Mouse (Mus musculus): ENCODE data around the gene Acsl4.
A peak's percentile ranks its signal among the peaks of the same experiment; 100 is the strongest.

Acsl4 gene

DNA sequence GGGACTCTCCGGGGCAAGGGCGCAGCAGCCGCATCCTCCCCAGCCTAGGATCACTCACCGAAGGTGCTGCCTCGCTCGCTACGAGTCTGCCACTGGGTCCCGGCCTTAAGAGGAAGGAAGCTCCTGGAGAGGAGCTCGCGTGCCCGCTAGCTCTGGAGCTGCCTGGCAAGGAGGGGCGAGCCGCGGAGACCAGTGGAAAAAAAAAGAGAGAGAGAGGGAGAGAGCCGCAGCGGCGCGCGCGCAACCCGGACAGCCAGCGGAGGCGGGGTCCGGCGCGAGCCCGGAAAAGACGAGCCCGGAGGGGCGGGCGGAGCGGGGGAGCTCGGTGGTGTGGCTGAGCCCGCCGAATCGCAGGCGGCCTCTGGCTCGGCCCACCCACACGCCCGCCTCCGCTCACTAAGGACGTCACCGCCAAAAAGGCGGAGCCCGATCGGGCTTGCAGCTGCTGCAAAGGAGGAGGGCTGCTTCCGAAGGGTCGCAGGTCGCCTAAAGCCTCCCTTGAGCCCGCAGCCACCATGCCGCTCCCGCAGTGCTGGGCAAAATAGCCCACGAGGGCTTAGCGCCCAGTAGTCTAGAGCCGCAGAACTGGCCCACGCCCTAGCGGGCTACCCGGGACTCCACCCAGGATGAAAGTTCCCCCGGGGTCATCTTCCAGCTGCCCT is at the start of gene Acsl4:
Acsl4 (minus strand) TSS at position 289 of the 662 bp plus-strand sequence.
- DNase-seq (ENCODE audit: low spot score), result peak; percentile 53

DNA sequence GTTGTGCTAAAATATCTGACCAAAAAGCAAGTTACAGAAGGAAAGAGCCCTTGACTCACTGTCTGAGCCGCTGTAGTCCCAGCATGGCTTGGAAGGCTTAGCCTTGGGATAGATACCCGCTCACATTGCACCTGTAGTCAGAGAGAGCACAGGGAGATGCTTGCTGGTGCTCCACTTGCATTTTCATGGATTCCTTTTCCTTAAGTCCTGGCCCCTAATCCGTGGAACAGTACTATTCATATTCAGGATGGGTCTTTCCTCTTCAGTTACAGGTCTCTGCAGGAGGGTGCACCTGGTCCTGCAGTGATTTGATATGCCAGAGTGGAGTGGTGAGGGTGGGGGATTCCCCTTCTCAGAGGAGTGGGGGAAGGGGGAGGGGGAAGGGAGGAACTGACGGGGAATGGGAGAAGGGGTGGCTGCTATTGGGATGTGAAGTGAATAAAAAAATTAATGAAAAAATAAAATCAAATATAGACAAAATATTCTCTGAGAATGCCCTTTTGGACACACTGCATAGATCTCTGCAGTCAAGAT is 47.7 kb upstream of the Acsl4 start:
- no peak for DNase-seq (ENCODE audit: low spot score)

DNA sequence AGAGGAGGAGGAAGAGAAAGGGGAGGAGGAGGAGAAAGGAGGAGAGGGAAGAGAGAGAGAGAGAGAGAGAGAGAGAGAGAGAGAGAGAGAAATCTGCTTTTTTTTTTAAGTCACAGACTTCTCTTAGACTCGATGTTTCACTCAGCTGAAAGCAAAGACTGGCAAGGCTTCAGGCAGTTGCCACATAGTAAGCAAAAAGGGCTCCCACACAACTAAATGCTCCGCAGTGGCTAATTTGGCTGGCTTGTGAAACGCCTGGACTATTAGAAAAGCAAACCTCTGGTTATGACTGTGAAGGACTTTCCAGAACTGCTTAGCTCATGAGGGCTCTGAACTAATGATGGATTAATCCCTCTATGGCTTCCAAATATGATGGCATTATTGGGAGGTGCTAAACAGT is 42.5 kb upstream of the Acsl4 start:
- no peak for DNase-seq (ENCODE audit: low spot score)

DNA sequence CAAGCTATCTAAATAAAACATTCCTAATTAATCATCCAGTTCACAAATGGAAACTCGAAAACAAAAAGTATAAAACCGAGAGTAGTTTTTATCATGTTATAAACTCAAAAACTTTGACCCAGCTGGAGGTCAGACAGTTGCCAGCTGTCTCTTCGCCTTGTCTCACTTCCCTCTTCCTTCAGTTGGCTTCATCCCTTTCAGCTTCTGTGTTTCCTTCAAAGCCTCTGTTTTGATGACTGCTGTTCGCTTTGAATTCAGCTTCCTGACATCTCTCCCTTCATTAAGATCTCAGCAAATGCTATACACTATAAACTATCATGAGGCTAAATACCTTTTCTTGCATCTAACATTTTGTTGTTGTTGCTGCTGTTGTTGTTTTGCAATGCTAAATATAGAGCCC is 36.8 kb upstream of the Acsl4 start:
- DNase-seq (ENCODE audit: low spot score), result no peak

DNA sequence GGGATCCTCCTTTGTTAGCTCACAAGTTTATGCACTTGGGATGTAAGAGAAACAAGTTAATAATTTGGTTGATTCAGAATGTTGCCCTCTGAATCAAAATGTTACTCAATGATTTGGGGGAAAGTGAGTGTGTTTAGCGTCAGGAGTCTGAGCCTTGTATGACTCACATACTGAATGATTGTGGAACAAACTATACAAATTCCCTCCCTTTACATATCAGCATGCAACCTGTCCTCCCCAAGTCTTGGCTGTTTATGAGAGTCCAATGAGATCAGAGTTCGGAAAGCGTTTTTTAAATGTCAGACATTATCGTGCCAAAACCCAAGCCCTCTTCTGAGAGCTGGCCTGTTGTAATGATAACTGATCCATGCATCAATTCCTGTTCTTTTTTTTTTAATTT is 36.3 kb upstream of the Acsl4 start:
- DNase-seq (ENCODE audit: low spot score), result no peak

DNA sequence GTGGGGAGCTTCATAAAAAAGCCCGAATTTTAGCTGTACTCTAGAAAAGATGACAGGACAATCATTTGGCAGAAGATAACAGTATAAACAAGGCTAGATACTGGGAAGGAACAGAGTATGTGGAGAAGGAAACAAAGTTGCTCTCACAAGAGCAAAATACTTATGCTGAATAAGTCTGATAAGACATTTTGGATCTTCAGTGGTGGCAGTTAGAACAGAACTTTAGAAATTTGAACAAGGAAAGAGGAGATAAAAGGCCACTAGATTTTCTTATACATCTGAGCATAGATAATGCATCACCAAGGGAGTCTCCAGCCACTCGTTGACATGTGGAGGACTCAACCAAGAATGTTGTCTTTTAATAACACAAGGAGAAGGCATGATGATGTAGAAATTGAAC is 23.5 kb upstream of the Acsl4 start:
- DNase-seq (ENCODE audit: low spot score), result no peak

DNA sequence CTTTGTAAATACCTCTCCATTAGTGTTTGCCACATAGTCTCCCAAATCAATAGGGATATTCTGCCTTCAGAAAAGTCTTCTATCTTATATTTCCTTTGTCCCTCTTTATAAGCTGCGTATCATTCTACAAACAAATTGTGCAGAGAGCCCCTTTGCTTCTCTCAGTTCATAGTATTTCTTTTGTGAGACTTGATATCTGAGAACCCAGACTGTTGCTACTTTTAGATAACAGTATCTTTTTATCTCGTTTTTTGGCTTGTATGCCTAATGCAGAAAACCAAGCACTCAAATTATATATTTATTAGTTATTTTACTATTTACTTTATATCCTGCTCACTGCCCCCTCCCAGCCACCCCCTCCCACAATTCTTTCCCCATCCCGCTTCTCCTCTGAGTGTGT is 19.7 kb upstream of the Acsl4 start:
- DNase-seq (ENCODE audit: low spot score), result no peak

DNA sequence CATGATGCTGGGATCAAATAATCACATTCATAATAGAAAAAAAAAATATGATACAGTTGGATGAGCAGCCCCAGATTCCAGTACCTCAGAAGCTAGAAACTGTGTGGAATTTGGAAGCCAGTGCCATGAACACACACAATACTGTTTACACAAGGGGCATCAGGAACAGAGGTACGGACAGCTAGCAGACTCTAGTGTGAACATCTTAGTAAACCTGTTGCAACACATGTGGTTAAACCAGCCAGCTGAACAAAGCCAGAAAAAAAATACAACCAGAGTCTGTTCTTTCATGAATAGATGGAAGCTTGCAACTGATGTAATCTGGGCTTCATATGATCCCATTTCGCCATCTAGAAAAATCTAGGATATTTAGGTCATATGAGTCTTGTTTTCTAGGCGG is 19.0 kb upstream of the Acsl4 start:
- DNase-seq (ENCODE audit: low spot score), result no peak

DNA sequence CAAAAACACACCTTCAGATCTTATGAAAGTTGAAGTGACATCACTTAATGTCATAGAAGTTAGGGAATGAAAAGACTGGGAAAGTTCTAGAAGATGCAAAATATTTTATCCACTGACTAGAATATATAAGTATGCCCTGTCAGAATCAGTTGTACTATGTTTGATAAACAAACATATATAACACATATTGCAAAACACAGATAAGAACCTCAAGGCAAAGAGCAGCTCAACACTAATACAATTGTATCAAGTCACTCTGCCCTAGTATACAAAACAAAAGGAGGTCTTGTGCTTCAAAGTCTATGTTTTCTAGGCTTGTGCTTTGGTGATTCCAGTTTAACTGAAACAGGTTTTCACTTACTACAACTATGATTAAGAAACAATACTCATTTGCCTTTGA is 12.8 kb upstream of the Acsl4 start:
- no peak for DNase-seq (ENCODE audit: low spot score)

DNA sequence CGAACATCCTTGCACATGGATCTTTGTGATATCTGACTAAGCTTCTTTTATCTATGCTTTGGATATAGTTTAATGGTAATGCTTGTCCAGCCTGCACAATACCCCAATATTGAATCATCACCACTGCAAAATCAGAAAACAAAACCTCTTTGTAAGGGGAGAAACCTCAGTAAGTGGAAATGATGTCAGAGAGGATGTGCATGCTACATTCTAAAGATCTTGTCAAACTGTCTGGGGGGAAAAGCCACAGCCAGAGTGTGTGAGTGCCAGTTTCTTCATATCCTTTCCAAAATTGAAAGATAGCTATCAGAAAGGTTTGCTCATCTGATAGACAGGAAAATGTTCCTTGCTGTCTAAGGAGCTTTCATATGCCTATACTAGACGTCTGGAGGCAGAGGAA is 8.3 kb upstream of the Acsl4 start:
- no peak for DNase-seq (ENCODE audit: low spot score)

DNA sequence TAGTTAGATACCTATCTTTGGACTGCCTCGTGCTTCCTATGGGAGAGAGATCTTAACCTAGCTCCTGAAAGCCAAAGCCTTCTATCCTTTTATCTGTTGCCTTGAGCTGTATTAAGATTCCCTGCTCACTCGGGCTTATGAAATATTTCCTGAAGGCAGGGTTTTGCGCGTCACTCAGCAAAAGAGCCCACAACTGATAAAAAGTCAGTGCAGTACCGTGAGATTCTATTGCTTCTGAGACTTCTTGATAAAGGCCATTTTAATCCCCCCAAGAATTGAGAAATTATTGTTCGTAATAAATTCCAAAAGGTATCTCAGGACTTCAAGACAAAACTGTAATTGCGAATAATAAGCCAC is 552 bp upstream of the Acsl4 start:
- no peak for DNase-seq (ENCODE audit: low spot score)

DNA sequence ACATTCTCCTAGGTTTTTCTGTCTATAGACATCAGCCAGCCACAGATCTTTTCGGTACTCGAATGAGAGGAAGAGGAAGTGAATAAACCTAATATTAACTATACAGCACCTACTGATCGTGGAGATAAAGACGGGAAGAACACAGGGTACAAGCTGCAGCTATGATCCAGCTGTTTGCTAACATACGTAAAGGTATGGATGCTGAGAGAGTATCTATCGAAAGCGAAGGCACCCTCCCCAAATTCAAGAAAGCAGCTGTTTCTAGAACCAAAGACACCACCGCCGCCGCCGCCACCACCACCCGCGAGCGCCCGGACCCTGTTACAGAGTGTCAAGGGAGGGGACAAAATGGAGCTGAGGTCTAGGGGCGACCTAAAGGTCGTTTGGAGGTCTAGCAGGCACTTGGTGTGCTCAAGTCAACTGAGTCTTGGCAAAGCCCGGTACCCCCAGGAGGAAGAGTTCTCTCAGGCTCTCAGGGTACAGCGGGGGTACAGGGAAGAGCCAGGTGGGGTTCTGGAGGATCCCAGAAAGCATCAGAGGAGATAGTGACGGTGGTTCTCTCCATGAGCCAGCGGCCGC is 665 bp downstream of the Acsl4 start:
- no peak for DNase-seq (ENCODE audit: low spot score)

DNA sequence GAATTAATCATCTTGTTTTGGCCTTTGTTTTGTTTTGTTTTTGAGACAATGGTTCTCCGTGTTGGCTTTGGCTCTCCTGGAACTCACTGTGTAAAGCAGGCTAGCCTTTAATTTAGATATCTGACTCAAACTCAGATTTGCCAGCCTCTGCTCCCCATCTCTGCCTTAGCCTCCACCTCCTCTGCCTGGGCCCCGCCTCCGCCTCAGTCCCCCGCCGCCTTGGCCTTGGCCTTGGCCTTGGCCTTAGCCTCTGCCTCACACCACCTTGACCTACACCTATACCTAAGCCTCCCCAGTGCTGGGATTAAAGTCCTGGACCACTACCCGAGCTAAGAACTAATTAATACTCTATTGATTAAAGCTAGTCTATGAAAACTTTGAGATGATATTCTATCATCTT is 2.2 kb downstream of the Acsl4 start:
- no peak for DNase-seq (ENCODE audit: low spot score)

DNA sequence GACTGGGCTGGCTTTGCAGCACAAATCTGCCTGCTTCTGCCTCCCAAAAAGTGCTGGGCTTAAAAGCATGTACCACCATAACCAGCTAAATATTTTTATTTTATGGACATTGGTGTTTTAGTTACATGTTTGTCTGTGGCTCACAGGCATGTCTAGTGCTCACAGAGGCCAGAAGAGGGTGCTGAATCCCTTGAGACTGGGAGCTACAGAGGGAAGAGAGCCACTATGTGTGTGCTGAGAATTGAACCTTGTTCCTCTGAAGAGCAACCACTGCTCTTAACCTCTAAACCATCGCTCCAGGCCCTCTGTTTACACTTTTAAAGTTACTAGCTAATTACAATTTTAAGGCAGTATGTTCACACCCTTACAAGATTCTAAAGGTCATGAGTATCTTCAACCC is 2.7 kb downstream of the Acsl4 start:
- DNase-seq (ENCODE audit: low spot score), result no peak

DNA sequence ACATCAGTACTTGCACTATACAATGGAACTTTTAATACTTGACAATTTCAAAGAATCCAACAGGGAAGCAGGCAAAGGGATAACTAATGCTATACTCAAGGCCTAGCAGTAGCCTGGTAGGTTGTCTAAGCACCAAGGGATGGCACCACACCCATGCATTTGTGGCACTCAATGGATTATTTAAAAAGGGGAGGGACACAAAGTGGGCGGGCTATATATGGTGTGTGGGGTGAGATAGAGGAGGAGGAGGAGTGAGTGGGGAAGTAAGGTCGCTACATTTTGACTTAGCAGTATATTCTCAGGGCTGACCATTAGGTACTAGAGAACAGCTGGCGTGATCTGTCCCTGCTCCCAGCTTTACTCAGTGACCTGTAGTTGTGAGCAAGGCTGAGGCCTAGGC is 5.4 kb downstream of the Acsl4 start:
- no peak for DNase-seq (ENCODE audit: low spot score)

DNA sequence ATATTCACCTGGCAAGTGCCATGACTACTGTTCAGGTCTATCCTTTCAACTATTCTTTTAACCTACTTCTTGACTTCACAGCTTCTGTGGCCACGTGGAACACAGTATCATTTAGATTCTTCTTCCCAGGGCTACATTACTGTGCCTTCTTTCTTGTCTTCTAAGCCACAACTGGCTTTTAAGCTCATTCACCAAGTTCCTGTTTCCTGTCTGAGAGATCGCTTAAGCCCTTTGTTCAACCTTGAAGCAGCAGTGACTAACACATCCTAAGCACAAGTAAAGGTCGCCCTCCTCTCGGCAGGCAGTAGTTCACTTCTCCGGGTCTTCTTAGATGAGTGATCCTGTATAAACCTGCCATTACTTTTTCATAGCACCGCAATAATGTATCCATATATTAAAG is 10.4 kb downstream of the Acsl4 start:
- DNase-seq (ENCODE audit: low spot score), result no peak

DNA sequence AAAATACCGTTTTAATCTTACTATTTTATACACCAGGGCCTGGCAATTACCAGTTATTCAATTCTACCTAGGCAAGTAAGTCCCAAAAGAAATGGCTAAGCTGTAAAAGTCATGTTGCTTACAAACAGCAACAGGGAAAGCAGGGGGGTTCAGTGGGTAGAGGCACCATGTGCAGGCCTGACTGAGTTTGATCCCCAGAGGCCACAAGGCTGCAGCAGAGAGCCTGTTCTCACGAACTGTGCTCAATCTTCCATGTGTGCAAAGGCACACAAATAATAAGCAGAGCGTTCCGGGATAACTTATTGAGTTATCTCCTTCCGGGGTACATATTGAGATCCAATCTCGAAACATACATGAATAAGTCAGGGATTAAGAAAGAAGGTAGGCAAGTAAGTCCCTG is 12.3 kb downstream of the Acsl4 start:
- no peak for DNase-seq (ENCODE audit: low spot score)

DNA sequence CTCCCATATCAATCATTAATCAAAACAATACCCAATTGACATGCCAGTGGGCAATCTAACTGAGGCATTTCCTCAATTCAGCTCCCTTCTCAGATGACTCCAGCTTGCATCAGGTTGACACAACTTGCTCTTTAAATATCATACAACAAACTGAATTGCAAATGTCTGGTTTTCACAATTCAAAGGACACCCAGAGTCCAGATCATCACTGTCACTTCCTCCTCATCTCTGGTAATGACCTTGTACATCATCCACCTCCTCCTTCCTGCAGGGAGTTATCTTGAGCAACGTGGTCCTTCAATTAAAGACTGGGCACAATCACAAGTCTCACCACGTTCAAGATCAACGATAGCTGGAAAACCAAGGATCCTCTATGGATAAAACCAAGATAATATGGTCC is 13.0 kb downstream of the Acsl4 start:
- no peak for DNase-seq (ENCODE audit: low spot score)

DNA sequence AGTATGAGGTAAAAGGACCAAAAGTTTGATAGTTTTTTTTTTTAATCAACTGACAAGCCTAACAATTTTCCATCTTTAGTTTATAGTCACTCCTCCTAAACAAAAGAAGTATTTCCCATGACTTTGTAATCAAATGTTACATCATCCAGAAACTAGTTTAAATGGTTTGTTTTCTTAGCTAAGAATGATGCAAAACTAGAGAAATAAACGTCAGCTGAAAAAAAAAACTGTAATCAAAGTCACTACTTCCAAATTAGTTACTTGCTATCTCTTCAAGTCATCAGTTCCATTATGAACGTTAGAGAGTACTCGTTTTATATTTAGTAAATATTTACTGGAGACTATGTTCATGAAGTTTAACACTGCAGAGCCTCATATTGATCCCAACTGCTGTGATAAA is 13.6 kb downstream of the Acsl4 start:
- DNase-seq (ENCODE audit: low spot score), result no peak

DNA sequence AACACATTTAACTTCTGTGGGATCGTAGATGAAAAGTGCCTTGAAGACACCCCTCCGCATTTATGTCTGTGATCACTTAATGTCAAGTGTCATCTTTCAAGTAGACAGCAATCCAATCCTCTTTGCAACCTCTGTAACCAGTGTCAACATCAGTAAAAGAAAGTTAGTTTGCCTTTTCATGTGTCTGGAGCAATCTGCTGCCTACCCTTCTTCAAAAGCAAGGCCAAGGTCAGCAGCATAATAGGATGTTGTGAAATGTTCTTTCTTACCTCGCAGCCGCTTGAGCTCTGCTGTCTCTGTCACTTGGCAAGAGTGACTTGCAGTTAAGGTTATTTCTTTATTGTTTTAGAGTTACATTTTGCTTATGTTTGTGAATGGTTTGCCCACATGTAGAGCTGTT is 14.8 kb downstream of the Acsl4 start:
- DNase-seq (ENCODE audit: low spot score), result no peak

DNA sequence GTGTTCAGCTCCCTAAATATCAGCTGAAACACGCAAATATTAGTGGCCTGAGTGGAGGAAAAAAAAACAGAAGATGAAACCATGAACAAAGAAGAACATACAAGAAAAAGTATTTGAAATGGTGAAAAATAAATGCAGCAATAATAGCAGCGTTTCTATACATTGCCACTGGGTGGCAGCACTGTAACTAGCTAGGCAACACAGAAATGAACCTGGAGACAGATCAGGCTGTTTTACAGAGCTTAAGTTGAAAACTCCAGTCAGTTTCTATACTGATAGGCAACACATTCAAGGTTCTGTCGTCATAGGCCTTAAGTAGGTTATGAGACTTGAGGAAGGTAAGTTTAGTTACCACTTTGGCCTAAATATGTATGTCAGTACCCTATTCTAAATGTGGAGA is 17.9 kb downstream of the Acsl4 start:
- DNase-seq (ENCODE audit: low spot score), result no peak

DNA sequence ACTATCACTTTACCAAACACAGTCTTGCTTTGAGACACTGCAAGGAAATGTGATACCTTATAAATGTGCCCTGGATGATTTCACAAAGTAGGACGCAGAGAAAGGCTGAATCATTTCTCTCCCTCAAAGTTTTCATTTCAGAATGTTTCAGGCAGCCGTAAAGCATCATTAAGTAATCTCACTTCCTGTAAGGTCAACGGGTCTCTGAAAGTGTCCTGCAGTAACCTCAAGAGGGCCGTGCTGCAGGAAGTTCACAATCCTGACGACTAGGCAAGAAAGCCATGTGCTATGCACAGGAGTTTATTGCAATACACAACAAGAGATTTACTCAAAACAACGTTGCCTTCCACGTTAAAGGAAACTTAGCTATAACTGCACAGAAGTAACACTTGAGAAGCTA is 20.4 kb downstream of the Acsl4 start:
- no peak for DNase-seq (ENCODE audit: low spot score)

DNA sequence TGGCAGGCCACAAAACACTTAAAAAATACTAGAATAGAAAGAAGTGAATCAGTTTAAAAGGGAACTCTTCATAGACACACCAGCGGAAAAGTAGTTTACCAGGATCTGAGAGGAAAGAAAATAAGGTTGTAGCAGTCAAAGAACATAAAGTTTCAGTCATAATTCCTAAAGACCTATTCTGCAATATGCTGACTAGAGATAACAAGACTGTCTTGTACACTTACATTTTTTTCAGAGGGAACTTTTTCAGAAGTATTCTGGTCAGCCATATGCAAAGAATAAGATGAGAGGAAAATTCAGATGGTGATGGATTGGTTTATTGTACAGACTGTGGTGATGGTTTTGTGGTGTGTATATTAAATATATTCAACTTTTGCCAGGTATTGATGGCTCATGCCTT is 26.5 kb downstream of the Acsl4 start:
- DNase-seq (ENCODE audit: low spot score), result no peak

DNA sequence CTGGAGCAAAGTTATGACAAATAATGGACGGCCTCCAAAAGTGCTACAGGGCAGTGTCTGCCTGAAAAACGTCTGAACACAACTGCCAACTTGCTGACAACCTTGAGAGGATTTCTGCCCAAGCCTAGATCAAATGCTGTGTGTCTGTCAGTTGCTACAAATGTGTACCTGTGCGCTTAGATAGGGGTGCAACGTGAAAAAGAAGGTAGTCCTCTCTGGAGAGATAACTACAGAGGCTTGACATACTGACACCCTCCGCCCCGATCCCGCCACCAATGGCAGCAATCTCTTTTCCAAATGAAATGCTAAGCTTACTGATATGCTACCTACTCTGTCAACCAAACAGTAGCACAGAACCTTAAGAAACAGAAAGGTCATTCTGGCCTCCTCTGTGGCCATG is 31.3 kb downstream of the Acsl4 start:
- no peak for DNase-seq (ENCODE audit: low spot score)
